10 mouse cellular contexts compared by ENCODE assay signal in the genomic region with DNA sequence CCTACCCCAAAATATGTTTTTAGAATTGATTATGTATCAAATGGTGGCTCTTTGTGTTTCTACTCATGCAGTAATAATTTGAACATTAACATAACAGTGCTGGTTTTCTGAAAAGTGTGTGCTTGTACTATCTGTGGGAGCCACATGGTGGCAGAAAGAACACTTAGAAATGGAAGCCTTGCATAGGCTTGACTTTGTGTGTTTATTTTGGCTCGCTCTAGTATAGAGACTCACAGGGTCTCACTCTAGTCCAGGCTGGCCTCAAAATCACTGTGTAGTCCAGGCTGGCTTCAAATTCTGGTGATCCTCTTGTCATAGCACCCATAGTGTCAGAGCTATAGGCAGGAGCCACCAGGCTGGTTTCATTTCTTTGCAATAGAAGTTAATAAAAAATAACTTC. TPM values are rescaled to one million over a fixed set of nuclear protein-coding genes. Genes with fewer than 3 reads are reported as not detected.
DNase-seq lines count a peak whose midpoint lies in the region; ATAC-seq lines count a peak whose summit lies in the region.
"Had no signal": no experiment of that assay in that cellular context is flagged by ENCODE, and none has a peak within 500 bp of the region (broad histone marks: within the 10 kb centered on the region; RNA-seq: fewer than 3 reads in every experiment).

No protein-coding gene starts in this region.

- no peaks in the 10 kb centered on the region for H3K9me3 ChIP-seq in heart, embryonic 16.5 days (replicated peaks; ENCODE audit: control insufficient read depth, low read length)
- H3K9me3 ChIP-seq in midbrain, embryonic 14.5 days (ENCODE audit: control insufficient read depth, low read length): no peaks in the 10 kb centered on the region
- H3K9me3 ChIP-seq: kidney, embryonic 15.5 days had no signal

- no peaks in the 10 kb centered on the region for H3K27me3 ChIP-seq in heart, embryonic 16.5 days (ENCODE audit: control insufficient read depth, insufficient read depth, low read length)
- H3K27me3 ChIP-seq in midbrain, embryonic 14.5 days (ENCODE audit: control insufficient read depth, insufficient read depth, low read length): no peaks in the 10 kb centered on the region
- H3K27me3 ChIP-seq: kidney, embryonic 15.5 days had no signal

- H3K4me3 ChIP-seq in heart, embryonic 16.5 days (ENCODE audit: low read length): no peak overlapping the region
- H3K4me3 ChIP-seq in midbrain, embryonic 14.5 days (replicated peaks; ENCODE audit: low read depth, low read length): no peak overlapping the region
- H3K4me3 ChIP-seq: kidney, embryonic 15.5 days had no signal

- peaks cover 26% of the 10 kb centered on the region for H3K4me1 ChIP-seq in heart, embryonic 16.5 days (ENCODE audit: control insufficient read depth, insufficient read depth, low read length)
- peaks cover 3% of the 10 kb centered on the region; the same call in 1 of the 2 replicates for H3K4me1 ChIP-seq in midbrain, embryonic 14.5 days (ENCODE audit: control insufficient read depth, insufficient read depth, low read length)

- H3K36me3 ChIP-seq in heart, embryonic 16.5 days (ENCODE audit: control insufficient read depth, insufficient read depth): peaks cover 3% of the 10 kb centered on the region; the same call in 1 of the 2 replicates
- no peaks in the 10 kb centered on the region for H3K36me3 ChIP-seq in midbrain, embryonic 14.5 days (ENCODE audit: control insufficient read depth, insufficient read depth, low read length)
- H3K36me3 ChIP-seq: kidney, embryonic 15.5 days had no signal

- DNase-seq in cerebellum, postnatal 14 days: peak; percentile 28 to 38
- no peak for DNase-seq in cerebellum, adult 11-12 months
- peak; percentile 33 for DNase-seq in kidney, postnatal 14 days
- no peak for DNase-seq in kidney, adult 11 months
- DNase-seq in midbrain, embryonic 14.5 days: peak; percentile 34
- DNase-seq in gastrocnemius, postnatal 14 days: no peak
- DNase-seq in adrenal gland, postnatal 4 days (ENCODE audit: low spot score in 2 of 2): no peak
- DNase-seq: cerebellum, adult 8-10 months had no signal

- H3K4me2 ChIP-seq in heart, embryonic 16.5 days (ENCODE audit: low read depth, low read length): no peak overlapping the region
- H3K4me2 ChIP-seq in midbrain, embryonic 14.5 days (ENCODE audit: low read length): no peak overlapping the region
- H3K4me2 ChIP-seq: kidney, embryonic 15.5 days had no signal

- no peak overlapping the region for H3K9ac ChIP-seq in heart, embryonic 16.5 days (ENCODE audit: low read length)
- H3K9ac ChIP-seq in midbrain, embryonic 14.5 days (replicated peaks; ENCODE audit: low read length): no peak overlapping the region
- H3K9ac ChIP-seq: kidney, embryonic 15.5 days had no signal

- H3K27ac ChIP-seq in heart, embryonic 16.5 days (ENCODE audit: low read length): no peak overlapping the region
- no peak overlapping the region for H3K27ac ChIP-seq in midbrain, embryonic 14.5 days (replicated peaks; ENCODE audit: low read depth, low read length)
- H3K27ac ChIP-seq: kidney, embryonic 15.5 days had no signal

- 29% methylated on average over 1 of the region's 1 CpGs for WGBS in heart, embryonic 16.5 days
- WGBS in midbrain, embryonic 14.5 days: 80% methylated on average over 1 of the region's 1 CpGs

- ATAC-seq in heart, embryonic 16.5 days (replicated peaks; ENCODE audit: extremely low read depth, insufficient read depth, low FRiP score): peak; percentile 65; the same call in 1 of the 2 replicates
- no peak for ATAC-seq in midbrain, embryonic 14.5 days (ENCODE audit: low FRiP score, low TSS enrichment)

- intact Hi-C loops in gastrocnemius, postnatal 14 days (cut with DNase I; ENCODE audit: low total_unique reads): no loop called here

RNA-seq across cellular contexts. Expression of a gene that starts 39.5 kb away (rescaled TPM):
- polyA plus RNA-seq in heart, embryonic 16.5 days (2015; fragmentation: Nextera tagmentation; extraction: Ambion mirVana): 163 and 185 TPM in 2 replicates
- polyA plus RNA-seq in midbrain, embryonic 14.5 days (2014; fragmentation: Nextera tagmentation; extraction: Ambion mirVana): 47.7 and 54.1 TPM in 2 replicates
- 10 to 100 TPM; 48.4 to 70.7 TPM for total RNA-seq in gastrocnemius, postnatal 14 days (2021)
- 10 to 100 TPM; 78.3 to 80.1 TPM for total RNA-seq in adrenal gland, postnatal 4 days (2021)

Comparison
In these comparisons a context has a peak if more than half of its experiments do, and no peak if none do; other contexts are left out.
1. DNase-seq: peak in cerebellum, postnatal 14 days (2 of 2), kidney, postnatal 14 days (single experiment) and midbrain, embryonic 14.5 days (single experiment); none in cerebellum, adult 11-12 months (single experiment), kidney, adult 11 months (single experiment), gastrocnemius, postnatal 14 days (single experiment) and adrenal gland, postnatal 4 days (0 of 2).